Mouse (Mus musculus): ENCODE measurements around the gene Iqcd.

Iqcd gene

DNA sequence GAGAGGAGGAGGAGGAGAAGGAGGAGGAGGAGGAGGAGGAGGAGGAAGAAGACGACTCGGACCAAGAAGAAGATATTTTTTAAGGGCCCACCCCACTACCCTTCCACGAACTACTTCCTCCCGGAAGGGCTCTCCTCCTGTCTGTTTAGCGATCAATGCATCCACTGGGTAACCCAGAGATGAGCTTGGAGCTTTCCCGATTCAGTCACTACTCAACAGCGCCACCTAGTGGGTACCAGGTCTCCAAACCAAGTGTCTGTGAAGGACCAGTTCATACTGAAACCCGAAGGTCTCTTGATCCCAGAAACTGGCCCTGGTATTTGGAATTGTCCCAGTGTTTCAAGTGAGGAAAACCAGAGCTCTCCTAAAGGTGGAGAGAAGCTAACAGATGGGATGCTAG, 16.9 kb downstream of the Iqcd start:
- DNase-seq, result peak; percentile 92

DNA sequence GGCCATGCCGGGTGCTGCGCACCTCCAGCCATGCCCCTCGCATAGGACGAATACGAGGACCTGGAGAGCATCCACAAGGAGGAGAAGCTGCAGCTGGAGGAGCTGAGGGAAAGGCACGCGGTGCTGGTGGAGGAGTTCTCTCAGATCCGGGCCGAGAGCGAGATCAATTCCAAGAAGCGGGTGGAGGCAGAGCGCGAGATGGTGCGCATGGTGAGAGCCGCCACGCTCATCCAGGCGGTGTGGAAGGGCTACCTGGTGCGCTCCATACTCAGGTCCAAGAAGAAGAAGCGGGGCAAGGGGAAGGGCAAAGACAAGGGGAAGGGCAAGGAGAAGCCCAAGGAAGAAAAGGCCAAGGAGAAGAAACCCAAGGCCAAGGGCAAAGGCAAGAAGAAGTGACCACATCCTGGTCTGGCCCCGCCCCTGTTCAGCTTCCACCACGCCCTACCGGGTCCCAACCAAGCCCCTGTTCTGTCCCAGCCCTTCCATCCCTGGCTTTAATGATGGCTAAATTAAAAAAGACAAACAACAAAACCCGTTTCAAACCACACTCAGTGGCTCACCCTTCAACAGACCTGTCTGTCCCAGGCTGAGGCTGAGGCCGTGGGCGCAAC, 17.9 kb downstream of the Iqcd start:
- DNase-seq, result no peak

- DNase-seq, result no peak
Measured at GRCm38 (mm10) chr5:120607335-120607734, 18.5 kb downstream of the Iqcd start.

- no peak for DNase-seq
Measured at GRCm38 (mm10) chr5:120609246-120609775, 20.5 kb downstream of the Iqcd start.

DNA sequence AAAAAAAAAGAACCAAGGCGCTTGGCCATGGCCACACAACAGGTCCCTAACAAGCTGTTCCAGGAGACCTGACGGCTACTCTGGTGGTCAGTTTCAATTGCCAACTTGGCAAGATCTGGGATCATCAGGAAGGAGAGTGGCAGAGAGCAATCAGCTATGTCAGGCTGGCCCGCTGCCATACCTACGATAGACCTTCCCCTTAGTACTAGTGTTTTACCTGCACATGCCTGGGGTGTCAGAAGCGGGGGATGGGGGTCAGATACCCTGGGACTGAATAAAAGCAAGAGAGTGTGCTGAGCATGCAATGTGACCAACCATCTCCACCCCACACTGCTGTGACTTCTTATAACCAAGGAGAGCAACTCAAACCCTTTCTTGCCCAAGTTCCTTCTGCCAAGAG, 22.1 kb downstream of the Iqcd start:
- no peak for DNase-seq

- no peak for DNase-seq
Measured at GRCm38 (mm10) chr5:120611416-120611815, 22.6 kb downstream of the Iqcd start.

GRCm38 (mm10) chr5:120612442-120612821, 23.6 kb downstream of the Iqcd start, which contains the start of the genes Rita1 and Ddx54:
TSS of gene Rita1 (minus strand) at chr5:120612589.
TSS of gene Ddx54 (plus strand) at chr5:120612739.
- peak; percentile 100 for DNase-seq

DNA sequence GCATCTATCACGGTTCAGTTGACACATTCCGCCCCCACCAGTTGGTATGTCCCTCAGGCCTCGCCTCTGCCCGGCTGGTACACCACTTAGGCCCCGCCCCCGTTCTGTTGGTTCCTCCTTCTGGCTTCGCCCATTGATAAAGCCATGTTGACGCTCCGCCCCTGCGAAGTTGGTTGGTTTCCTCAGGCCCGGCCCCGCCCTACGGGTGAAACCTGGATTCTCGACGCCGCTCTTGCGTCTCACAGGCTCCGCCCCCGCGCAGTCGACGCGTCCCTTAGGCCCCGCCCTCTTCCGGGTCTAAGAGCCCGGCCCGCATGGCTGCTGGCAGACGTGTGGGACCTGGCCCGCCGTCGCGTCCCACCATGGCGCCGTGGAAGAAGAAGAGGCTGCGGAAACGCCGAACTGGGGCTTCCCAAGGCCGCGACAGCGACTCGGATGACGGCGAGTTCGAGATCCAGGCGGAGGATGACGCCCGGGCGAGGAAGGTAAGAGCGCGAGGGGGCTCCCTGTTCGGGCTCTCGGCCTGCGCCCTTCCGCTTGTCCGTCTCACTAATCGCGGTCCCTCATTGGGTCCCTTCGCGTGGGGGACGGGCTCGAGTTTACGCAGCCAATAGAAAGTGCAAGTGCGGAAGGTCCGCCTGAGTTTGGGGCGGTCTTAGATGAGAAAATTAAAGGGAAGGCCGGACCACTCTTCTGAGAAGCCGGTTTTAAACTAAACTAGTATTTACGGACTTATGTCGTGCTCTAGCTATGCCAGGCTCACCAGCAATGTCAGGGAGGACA, 24.2 kb downstream of the Iqcd start:
- DNase-seq, result peak; percentile 100

GRCm38 (mm10) chr5:120615903-120616302, 27.1 kb downstream of the Iqcd start:
- DNase-seq, result no peak

DNA sequence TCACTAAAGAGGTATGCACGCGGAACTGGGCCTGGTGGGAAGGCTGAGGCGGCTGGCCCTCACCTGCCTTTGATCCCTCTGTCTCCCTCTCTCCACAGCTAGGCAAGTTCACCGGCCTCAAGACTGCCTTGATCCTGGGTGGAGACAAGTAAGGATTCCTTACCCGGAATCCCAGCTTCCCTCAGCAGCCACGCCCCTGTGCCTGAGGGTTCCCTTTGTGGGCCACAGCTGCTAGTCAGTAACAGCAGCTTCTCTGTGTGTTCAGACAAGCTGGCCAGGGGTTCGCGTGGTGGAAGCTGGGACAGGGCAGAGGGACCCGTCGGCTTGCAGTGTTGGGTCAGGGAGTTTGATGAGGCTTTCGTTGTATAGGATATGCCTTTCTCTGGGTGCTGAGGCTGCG, 30.0 kb downstream of the Iqcd start:
- no peak for DNase-seq

GRCm38 (mm10) chr5:120619201-120619600, 30.4 kb downstream of the Iqcd start:
- peak; percentile 69 for DNase-seq

DNA sequence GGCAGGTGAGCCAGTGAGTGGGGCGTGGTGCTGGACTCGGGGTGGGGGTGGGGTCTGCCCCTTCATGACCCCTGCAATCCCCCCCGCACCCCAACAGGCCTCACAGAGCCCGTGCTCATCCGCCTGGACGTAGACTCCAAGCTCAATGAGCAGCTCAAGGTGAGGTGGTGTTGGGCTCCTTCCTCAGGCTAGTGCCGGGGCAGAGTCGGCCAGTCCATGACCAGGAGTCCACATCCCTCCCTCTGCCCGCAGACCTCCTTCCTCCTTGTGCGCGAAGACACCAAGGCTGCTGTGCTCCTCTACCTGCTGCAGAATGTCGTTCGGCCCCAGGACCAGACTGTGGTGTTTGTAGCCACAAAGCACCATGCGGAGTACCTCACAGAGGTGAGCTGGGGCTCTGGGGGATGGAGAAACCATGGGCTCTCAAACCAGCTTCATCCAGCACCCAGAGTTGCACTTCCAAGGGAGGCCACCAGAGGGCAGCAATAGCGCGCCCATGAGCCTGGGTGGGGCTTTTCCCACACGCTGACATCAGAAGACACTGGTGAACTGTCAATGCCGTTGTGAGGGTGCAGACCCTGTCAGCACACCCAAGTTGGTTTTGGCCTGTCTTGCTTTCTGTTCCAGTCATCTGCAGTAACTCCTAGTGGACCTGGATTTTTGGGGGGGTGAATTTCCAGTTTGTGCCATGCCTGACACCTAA, 31.7 kb downstream of the Iqcd start:
- DNase-seq, result peak; percentile 82

DNA sequence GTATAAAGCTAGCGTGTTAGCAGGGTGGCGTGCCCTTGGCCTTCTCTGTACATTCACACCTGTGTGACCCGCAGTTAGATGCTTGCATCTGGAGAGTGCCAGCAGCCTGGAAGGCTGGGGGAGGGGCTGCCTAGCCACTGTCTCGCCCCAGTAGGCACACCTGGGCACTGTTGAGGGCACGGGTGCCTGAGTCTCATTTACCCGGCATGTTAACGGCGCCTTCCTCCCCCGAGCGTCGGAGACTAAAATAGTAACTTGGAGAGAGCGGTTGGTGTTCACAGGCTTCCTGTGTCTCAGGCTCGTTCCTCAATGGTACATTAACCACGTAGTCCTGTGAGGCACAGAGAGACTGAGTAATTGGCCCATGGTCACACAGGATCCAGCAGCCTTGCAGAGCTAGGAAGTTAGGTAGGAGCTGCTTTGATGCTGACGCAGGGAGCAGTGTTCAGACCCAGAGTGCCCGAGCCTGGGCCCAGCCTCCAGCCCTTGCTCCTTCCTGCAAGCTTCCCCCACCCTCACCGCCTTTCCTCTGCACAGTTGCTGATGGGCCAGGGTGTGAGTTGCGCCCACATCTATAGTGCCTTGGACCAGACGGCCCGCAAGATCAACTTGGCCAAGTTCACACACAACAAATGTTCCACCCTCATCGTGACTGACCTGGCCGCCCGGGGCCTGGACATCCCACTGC, 32.4 kb downstream of the Iqcd start:
- DNase-seq, result no peak

- no peak for DNase-seq
Measured at GRCm38 (mm10) chr5:120621846-120622197, 33.0 kb downstream of the Iqcd start.

DNA sequence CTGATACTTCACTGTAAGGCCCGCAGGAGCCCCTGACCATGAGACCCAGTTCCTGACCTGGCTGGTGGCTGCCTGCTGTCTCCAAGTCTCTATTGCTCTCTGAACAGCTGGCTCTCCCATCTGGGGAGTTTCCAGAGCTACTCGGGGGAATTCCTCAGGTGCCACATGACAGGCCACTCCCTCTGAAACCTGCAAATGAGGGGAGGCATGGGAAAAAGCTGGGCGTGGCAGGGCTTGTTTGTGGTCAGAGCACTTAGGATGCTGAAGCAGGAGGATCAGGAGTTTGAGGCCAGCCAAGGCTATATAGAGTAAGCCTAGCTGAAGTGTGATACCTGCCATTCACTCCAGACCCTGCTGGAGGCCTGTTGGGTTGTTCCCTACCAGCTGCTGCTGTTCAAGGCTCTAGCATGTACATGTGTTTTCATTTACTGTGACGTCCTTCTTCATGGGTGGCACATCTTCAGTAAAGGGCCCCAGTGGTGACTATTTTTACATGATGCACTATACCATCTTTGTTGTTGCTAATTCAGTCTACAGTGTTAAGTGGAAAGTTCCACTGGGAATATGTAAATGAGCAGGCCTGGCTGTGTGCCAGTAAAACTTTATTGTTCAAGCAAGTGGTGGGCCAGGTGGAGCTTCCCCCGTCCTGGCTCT, 33.5 kb downstream of the Iqcd start:
- no peak for DNase-seq

- no peak for DNase-seq
Measured at GRCm38 (mm10) chr5:120624427-120624826, 35.6 kb downstream of the Iqcd start.

DNA sequence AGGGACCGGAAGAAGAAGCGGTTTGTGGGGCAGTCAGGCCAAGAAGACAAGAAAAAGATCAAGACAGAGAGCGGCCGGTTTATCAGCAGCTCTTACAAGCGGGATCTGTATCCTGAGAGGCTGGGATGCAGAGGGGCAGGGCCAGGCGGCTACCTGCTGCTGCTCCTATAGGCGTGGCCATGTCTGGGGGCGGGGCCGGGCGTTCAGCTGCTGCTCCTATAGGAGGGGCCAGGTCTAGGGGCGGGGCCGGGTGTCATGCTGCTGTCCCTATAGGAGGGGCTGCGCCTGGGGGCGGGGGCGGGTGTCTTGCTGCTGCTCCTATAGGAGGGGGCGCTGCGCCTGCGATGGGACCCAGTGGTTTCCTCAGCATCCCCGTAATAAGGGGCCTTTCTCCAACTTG, 37.6 kb downstream of the Iqcd start:
- no peak for DNase-seq

GRCm38 (mm10) chr5:120627515-120628300, 38.9 kb downstream of the Iqcd start:
- DNase-seq, result no peak

GRCm38 (mm10) chr5:120628624-120629023, 39.8 kb downstream of the Iqcd start:
- DNase-seq, result no peak

DNA sequence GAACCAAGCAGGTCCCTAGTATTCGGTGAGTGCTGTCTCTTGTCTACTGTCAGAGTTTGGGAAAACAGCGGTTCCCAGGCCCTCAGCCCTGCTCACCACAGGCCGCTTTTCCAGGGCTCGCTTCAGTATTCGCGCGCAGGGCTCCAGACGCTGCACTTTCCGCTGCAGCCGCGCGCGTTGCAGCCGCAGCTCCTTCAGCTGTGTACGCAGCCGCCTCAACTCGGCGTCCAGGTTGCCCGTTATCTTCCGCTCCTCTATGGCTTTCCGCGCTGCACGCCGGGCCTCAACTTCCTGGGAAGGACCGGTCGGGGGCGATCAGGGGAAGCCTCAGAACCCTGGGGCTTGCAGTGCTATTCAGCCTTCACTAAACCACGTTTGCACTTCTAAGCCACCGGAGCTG, 42.3 kb downstream of the Iqcd start:
- DNase-seq, result no peak

DNA sequence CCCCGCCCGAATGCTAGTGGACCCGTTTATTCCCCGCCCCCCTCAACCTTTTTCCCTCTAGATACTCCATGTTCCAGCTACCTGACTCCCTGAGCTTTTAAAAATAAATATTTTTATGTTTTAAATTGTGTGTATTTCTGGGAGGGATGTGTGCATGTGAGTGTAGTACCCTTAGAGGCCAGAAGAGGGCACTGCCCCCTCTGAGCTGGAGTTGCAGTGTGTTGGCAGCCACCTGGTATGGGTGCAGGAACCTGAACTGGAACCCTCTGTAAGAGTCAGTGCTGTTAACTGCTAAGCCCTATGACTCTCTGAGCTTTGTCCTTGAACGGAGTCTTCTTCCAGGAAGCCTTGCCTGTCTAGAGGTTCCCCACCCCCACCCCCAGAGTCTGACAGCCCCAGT, 43.1 kb downstream of the Iqcd start:
- no peak for DNase-seq

DNA sequence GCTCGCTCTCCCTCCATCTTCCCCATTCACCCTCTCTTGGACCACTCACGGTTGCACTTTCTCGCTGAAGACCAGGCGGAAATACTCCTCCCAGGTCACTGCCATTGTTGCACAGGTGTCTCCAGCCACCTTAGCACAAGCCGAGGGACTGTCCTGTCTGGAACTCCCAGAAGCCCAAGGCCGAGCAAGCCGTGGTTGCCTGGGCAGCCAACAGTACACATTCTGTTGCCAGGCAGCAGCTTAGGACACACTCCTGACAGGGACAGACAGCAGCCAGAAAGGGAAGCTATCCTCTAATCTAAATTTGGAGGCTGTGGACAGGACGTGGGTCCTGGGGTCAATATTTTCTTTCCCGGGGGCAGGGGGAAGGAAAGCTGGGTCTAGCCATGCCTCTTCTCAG, 45.3 kb downstream of the Iqcd start, which contains the start of gene Cfap73:
Gene Cfap73 (minus strand): TSS at position 105 of the 400 bp plus-strand sequence.
- DNase-seq, result no peak
